Mouse (Mus musculus): Measurements from ENCODE around the gene Rer1. TPM values are rescaled to one million over a fixed set of nuclear protein-coding genes. Genes with fewer than 3 reads are reported as not detected.

The Rer1 gene
- polyA plus RNA-seq, 1 experiment from 2014 or later: 129 TPM

- ATAC-seq (ENCODE audit: low FRiP score): no peak
- Histone ChIP-seq H3K4me2 (no peak overlapping the region), H3K36me3 (replicated peaks) (no peaks in the 10 kb centered on the region), H3K9me3 (no peaks in the 10 kb centered on the region), H3K27me3 (peaks cover 67% of the 10 kb centered on the region), H3K27ac (no peak overlapping the region), H3K4me3 (replicated peaks) (no peak overlapping the region), H3K9ac (no peak overlapping the region), H3K4me1 (peaks cover 30% of the 10 kb centered on the region)
- WGBS: 25% methylated on average over 7 of the region's 7 CpGs
Measured at GRCm38 (mm10) chr4:155034202-155034601, 52.0 kb downstream of the Rer1 start.

GRCm38 (mm10) chr4:155033115-155033514, 53.1 kb downstream of the Rer1 start:
- WGBS: 27% methylated on average over 6 of the region's 6 CpGs
- H3K4me1 ChIP-seq: peaks cover 33% of the 10 kb centered on the region

GRCm38 (mm10) chr4:155024170-155025010, 61.8 kb downstream of the Rer1 start:
- Histone ChIP-seq H3K9me3 (no peaks in the 10 kb centered on the region), H3K4me2 (no peak overlapping the region), H3K27ac (peak overlapping the region; percentile 78), H3K4me3 (replicated peaks) (no peak overlapping the region), H3K4me1 (peaks cover 47% of the 10 kb centered on the region), H3K27me3 (no peaks in the 10 kb centered on the region), H3K36me3 (replicated peaks) (no peaks in the 10 kb centered on the region), H3K9ac (no peak overlapping the region)
- WGBS: 77% methylated on average over 11 of the region's 11 CpGs
- ATAC-seq (ENCODE audit: low FRiP score): peak; percentile 45; the same call in 1 of the 2 replicates

More at GRCm38 (mm10) chr4:155033115-155033514, 53.1 kb downstream of the Rer1 start:
- Histone ChIP-seq H3K9me3 (no peaks in the 10 kb centered on the region), H3K27ac (no peak overlapping the region), H3K36me3 (replicated peaks) (no peaks in the 10 kb centered on the region), H3K4me2 (no peak overlapping the region), H3K4me3 (replicated peaks) (no peak overlapping the region), H3K27me3 (peaks cover 67% of the 10 kb centered on the region), H3K9ac (no peak overlapping the region)
- no peak for ATAC-seq (ENCODE audit: low FRiP score)

Other genes with a start within 250 kb of the Rer1 start
- 0.26 and 0.38 TPM in 2 replicates for gene Ttc34, start 248.9 kb downstream of the Rer1 start, polyA plus RNA-seq (2016; fragmentation: Nextera tagmentation; extraction: Ambion mirVana)
- 0.08 and 0.19 TPM in 2 replicates for gene Mmel1, start 216.8 kb downstream of the Rer1 start, polyA plus RNA-seq (2016; fragmentation: Nextera tagmentation; extraction: Ambion mirVana)
- 29.8 and 30.3 TPM in 2 replicates for gene Fam213b, start 187.2 kb downstream of the Rer1 start, polyA plus RNA-seq (2016; fragmentation: Nextera tagmentation; extraction: Ambion mirVana)
- gene Tnfrsf14, start 157.8 kb downstream of the Rer1 start, polyA plus RNA-seq (2016; fragmentation: Nextera tagmentation; extraction: Ambion mirVana): 0.21 and 1.2 TPM in 2 replicates
- gene Hes5, start 125.5 kb downstream of the Rer1 start, polyA plus RNA-seq (2016; fragmentation: Nextera tagmentation; extraction: Ambion mirVana): 456 and 462 TPM in 2 replicates
- gene Pank4, start 122.3 kb downstream of the Rer1 start, polyA plus RNA-seq (2016; fragmentation: Nextera tagmentation; extraction: Ambion mirVana): 46.7 and 51.8 TPM in 2 replicates
- gene Plch2, start 29.6 kb downstream of the Rer1 start, polyA plus RNA-seq (2016; fragmentation: Nextera tagmentation; extraction: Ambion mirVana): 4.2 and 5.3 TPM in 2 replicates
- gene Pex10, start 19.4 kb downstream of the Rer1 start, polyA plus RNA-seq (2016; fragmentation: Nextera tagmentation; extraction: Ambion mirVana): 17.2 and 19.3 TPM in 2 replicates
- 6.9 and 7.0 TPM in 2 replicates for gene Morn1, start 195 bp upstream of the Rer1 start, polyA plus RNA-seq (2016; fragmentation: Nextera tagmentation; extraction: Ambion mirVana)
- gene Ski, start 136.2 kb upstream of the Rer1 start, polyA plus RNA-seq (2016; fragmentation: Nextera tagmentation; extraction: Ambion mirVana): 12.3 and 14.2 TPM in 2 replicates
- gene Faap20, start 163.4 kb upstream of the Rer1 start, polyA plus RNA-seq (2016; fragmentation: Nextera tagmentation; extraction: Ambion mirVana): 96.4 and 96.9 TPM in 2 replicates